ENCODE assay signal across 10 mouse cellular contexts in the genomic region with DNA sequence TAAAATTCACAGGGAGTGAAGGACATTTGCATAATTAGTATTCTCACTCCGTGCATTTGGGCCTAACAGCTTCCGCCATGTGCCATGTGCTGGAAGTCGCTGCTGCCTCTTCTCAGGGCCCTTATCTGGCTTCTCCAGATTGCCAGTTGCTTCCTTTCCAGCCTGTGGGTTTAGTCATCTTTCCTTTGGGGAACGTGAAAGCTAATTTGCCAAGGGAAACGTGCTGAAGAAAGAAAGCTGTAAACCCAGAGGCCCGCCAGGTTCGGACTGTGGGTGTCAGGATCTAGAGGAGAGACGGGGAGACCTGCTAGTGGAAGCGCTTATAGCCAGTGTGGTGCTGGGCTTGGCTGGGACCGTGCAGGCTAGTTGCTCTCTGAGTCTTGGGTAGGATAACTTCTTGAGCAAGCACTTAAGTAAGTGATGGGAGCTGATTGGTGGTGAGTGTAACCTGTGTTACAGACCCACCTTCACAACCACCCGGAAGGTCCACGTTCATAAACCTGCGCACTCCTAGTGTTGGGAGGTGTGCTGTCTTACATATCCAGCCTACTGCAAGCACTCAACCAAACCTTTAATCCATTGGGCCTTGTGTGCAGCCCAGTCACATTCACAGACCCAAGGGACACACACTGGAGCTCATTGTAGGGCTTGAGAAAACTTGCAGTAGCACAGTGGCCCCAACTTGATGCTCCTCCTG. TPM values are rescaled to one million over a fixed set of nuclear protein-coding genes. Genes with fewer than 3 reads are reported as not detected.
A peak's percentile ranks its signal among the peaks of the same experiment; 100 is the strongest.
DNase-seq lines count a peak whose midpoint lies in the region; ATAC-seq and TF ChIP-seq lines count a peak whose summit lies in the region.
"Had no signal": no experiment of that assay in that cellular context is flagged by ENCODE, and none has a peak within 500 bp of the region (broad histone marks: within the 10 kb centered on the region; RNA-seq: fewer than 3 reads in every experiment).

No protein-coding gene starts in this region.

- no peak for DNase-seq in kidney, postnatal 0 days (ENCODE audit: low spot score)
- no peak for DNase-seq in kidney, adult 18-20 months
- DNase-seq in c-Kit-negative CD71-positive TER-119-positive erythroid progenitor cells, embryonic 14.5 days (ENCODE audit: low read depth, low spot score) = peak; percentile 58
- no peak for DNase-seq in thymus, adult 18-20 months
- no peak for DNase-seq in layer of hippocampus, postnatal 36 days
- DNase-seq in thymus, postnatal 0 days (ENCODE audit: low spot score) = no peak

- no peak for TF ChIP-seq CTCF in kidney, postnatal 0 days (IDR thresholded peaks at IDR 0.05; ENCODE audit: low read depth)

- no peak overlapping the region for H3K9ac ChIP-seq in kidney, postnatal 0 days (ENCODE audit: low read depth, low read length)
- H3K9ac ChIP-seq in heart, embryonic 16.5 days (ENCODE audit: low read length) = no peak overlapping the region

- no peak overlapping the region for H3K4me2 ChIP-seq in kidney, postnatal 0 days (ENCODE audit: low read length)
- no peak overlapping the region for H3K4me2 ChIP-seq in heart, embryonic 16.5 days (ENCODE audit: low read depth, low read length)

- no peaks in the 10 kb centered on the region for H3K27me3 ChIP-seq in kidney, postnatal 0 days (ENCODE audit: insufficient read depth, low read length)
- H3K27me3 ChIP-seq in heart, embryonic 16.5 days (ENCODE audit: control insufficient read depth, insufficient read depth, low read length) = no peaks in the 10 kb centered on the region

- no peak overlapping the region for H3K4me3 ChIP-seq in kidney, postnatal 0 days (replicated peaks; ENCODE audit: low read depth, low read length)
- no peak overlapping the region for H3K4me3 ChIP-seq in heart, embryonic 16.5 days (ENCODE audit: low read length)

- H3K9me3 ChIP-seq in kidney, postnatal 0 days (replicated peaks; ENCODE audit: low read length) = no peaks in the 10 kb centered on the region
- no peaks in the 10 kb centered on the region for H3K9me3 ChIP-seq in heart, embryonic 16.5 days (replicated peaks; ENCODE audit: control insufficient read depth, low read length)

- ATAC-seq in kidney, postnatal 0 days (replicated peaks; ENCODE audit: low FRiP score, low read depth) = peak; percentile 9; the same call in 1 of the 2 replicates
- no peak for ATAC-seq in heart, embryonic 16.5 days (replicated peaks; ENCODE audit: extremely low read depth, insufficient read depth, low FRiP score)
- ATAC-seq in megakaryocyte-erythroid progenitor cell, adult 5-6 weeks (replicated peaks; ENCODE audit: low FRiP score, low TSS enrichment, poor library complexity, severe bottlenecking) = peak; percentile 66

- H3K4me1 ChIP-seq in kidney, postnatal 0 days (replicated peaks; ENCODE audit: insufficient read depth, low read length) = no peaks in the 10 kb centered on the region
- peaks cover 5% of the 10 kb centered on the region; the same call in 1 of the 2 replicates for H3K4me1 ChIP-seq in heart, embryonic 16.5 days (ENCODE audit: control insufficient read depth, insufficient read depth, low read length)

- peaks cover 16% of the 10 kb centered on the region; the same call in 1 of the 2 replicates for H3K36me3 ChIP-seq in kidney, postnatal 0 days (ENCODE audit: insufficient read depth, low read length)
- H3K36me3 ChIP-seq in heart, embryonic 16.5 days (ENCODE audit: control insufficient read depth, insufficient read depth) = peaks cover 4% of the 10 kb centered on the region; the same call in 1 of the 2 replicates

- 77% methylated on average over 13 of the region's 13 CpGs for WGBS in kidney, postnatal 0 days
- WGBS in heart, embryonic 16.5 days = 61% methylated on average over 13 of the region's 13 CpGs

- H3K27ac ChIP-seq in kidney, postnatal 0 days = no peak overlapping the region
- peak overlapping the region; percentile 38 for H3K27ac ChIP-seq in heart, embryonic 16.5 days (ENCODE audit: low read length)

RNA-seq across cellular contexts. Expression of gene BC051665, which starts 42.6 kb away (rescaled TPM):
- not detected in 2 replicates for polyA plus RNA-seq in kidney, postnatal 0 days (2015; fragmentation: Nextera tagmentation; extraction: Ambion mirVana)
- polyA plus RNA-seq in heart, embryonic 16.5 days (2015; fragmentation: Nextera tagmentation; extraction: Ambion mirVana) = not detected in 2 replicates
- total RNA-seq in megakaryocyte-erythroid progenitor cell, adult 5-6 weeks (2014; fragmentation: Nextera tagmentation) = not detected in 2 replicates
- total RNA-seq in megakaryocyte-erythroid progenitor cell, adult 5-6 weeks (2017) = not detected in 2 replicates
- total RNA-seq in layer of hippocampus, postnatal 36 days (2021) = not detected
- polyA plus RNA-seq in thymus, postnatal 0 days (2015; fragmentation: Nextera tagmentation; extraction: Ambion mirVana) = not detected in 2 replicates
- polyA plus RNA-seq: cortical plate, adult 2 months; intestine, embryonic 14.5 days had no signal

RNA-seq across cellular contexts. Expression of gene Ctsll3, which starts 59.1 kb away (rescaled TPM):
- polyA plus RNA-seq in kidney, postnatal 0 days (2015; fragmentation: Nextera tagmentation; extraction: Ambion mirVana) = not detected in 2 replicates
- polyA plus RNA-seq in heart, embryonic 16.5 days (2015; fragmentation: Nextera tagmentation; extraction: Ambion mirVana) = not detected in 2 replicates
- total RNA-seq in megakaryocyte-erythroid progenitor cell, adult 5-6 weeks (2014; fragmentation: Nextera tagmentation) = not detected in 2 replicates
- total RNA-seq in megakaryocyte-erythroid progenitor cell, adult 5-6 weeks (2017) = not detected in 2 replicates
- not detected for total RNA-seq in layer of hippocampus, postnatal 36 days (2021)
- polyA plus RNA-seq in thymus, postnatal 0 days (2015; fragmentation: Nextera tagmentation; extraction: Ambion mirVana) = not detected in 2 replicates
- polyA plus RNA-seq: cortical plate, adult 2 months; intestine, embryonic 14.5 days had no signal
